Mouse (Mus musculus): Measurements from ENCODE around the gene Apoh. TPM values are rescaled to one million over a fixed set of nuclear protein-coding genes. Genes with fewer than 3 reads are reported as not detected.
A peak's percentile ranks its signal among the peaks of the same experiment; 100 is the strongest.

The Apoh gene
- polyA plus RNA-seq, 1 experiment = 0.25 TPM

DNA sequence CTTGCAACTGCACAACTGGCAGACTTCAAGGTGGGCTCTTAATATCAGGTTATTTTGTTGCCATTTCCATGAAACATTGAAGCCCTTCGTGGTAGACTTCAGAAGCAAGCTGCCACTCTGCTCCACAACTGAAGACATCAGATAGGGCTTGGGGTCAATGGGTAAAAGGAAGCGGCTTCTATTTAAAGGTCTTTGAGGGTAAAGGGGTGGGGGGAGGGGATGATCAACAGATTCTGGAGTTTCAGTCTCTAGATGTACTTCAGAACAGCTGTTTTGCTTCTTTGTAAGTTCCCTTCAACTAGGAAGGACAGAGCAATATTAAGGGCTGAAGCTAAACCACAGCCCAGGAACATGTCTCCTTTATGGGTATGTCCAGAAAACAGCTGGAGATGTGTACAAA, 31.2 kb upstream of the Apoh start:
- H3K4me3 ChIP-seq = no peak overlapping the region
- peaks cover 56% of the 10 kb centered on the region for H3K79me2 ChIP-seq (ENCODE audit: control insufficient read depth, insufficient read depth)
- H3K36me3 ChIP-seq (ENCODE audit: control insufficient read depth, insufficient read depth) = no peaks in the 10 kb centered on the region
- TF ChIP-seq POLR2A (IDR thresholded peaks at IDR 0.05; ENCODE audit: insufficient read length, low read depth) (no peak), TCF12 (IDR thresholded peaks at IDR 0.05; ENCODE audit: insufficient read depth, poor library complexity, severe bottlenecking) (no peak), TCF3 (IDR thresholded peaks at IDR 0.05; ENCODE audit: insufficient read length, low read depth) (no peak), MYOG (IDR thresholded peaks at IDR 0.05; ENCODE audit: control insufficient read depth in 1 of 3, insufficient read depth in 1 of 3, insufficient read length in 2 of 3, low read depth in 2 of 3) (no peak), USF1 (IDR thresholded peaks at IDR 0.05; ENCODE audit: low read depth) (no peak), CEBPB (IDR thresholded peaks at IDR 0.05; ENCODE audit: insufficient read depth, poor library complexity, severe bottlenecking) (no peak), MYOD1 (IDR thresholded peaks at IDR 0.05; ENCODE audit: control insufficient read depth in 1 of 3, insufficient read length in 2 of 3, low read depth in 2 of 3) (no peak), MAX (IDR thresholded peaks at IDR 0.05; ENCODE audit: low read depth) (no peak), POLR2AphosphoS2 (IDR thresholded peaks at IDR 0.05; ENCODE audit: insufficient read length, low read depth) (no peak), SRF (IDR thresholded peaks at IDR 0.05; ENCODE audit: control insufficient read depth, insufficient read length, low read depth) (no peak), E2F4 (IDR thresholded peaks at IDR 0.05; ENCODE audit: insufficient read depth) (no peak), REST (IDR thresholded peaks at IDR 0.05; ENCODE audit: insufficient read depth, insufficient read length) (no peak)
- H3K27me3 ChIP-seq (ENCODE audit: control insufficient read depth, insufficient read depth, insufficient read length) = no peaks in the 10 kb centered on the region
- no peak overlapping the region for H3ac ChIP-seq (ENCODE audit: control insufficient read depth, insufficient read length)
- no peak overlapping the region for H3K4me2 ChIP-seq (ENCODE audit: low read depth)

- Histone ChIP-seq H3K36me3 (ENCODE audit: control insufficient read depth, insufficient read depth) (no peaks in the 10 kb centered on the region), H3K4me3 (no peak overlapping the region), H3K79me2 (ENCODE audit: control insufficient read depth, insufficient read depth) (peaks cover 58% of the 10 kb centered on the region), H3K27me3 (ENCODE audit: control insufficient read depth, insufficient read depth, insufficient read length) (no peaks in the 10 kb centered on the region), H3ac (ENCODE audit: control insufficient read depth, insufficient read length) (no peak overlapping the region), H3K4me2 (ENCODE audit: low read depth) (peak overlapping the region; percentile 25)
- TF ChIP-seq TCF3 (IDR thresholded peaks at IDR 0.05; ENCODE audit: insufficient read length, low read depth) (no peak), E2F4 (IDR thresholded peaks at IDR 0.05; ENCODE audit: insufficient read depth) (no peak)
Measured at GRCm38 (mm10) chr11:108312516-108312915, 30.6 kb upstream of the Apoh start.

- no peak overlapping the region for H3K4me3 ChIP-seq
- no peaks in the 10 kb centered on the region for H3K36me3 ChIP-seq (ENCODE audit: control insufficient read depth, insufficient read depth)
- H3K4me2 ChIP-seq (ENCODE audit: low read depth) = no peak overlapping the region
- peaks cover 56% of the 10 kb centered on the region for H3K79me2 ChIP-seq (ENCODE audit: control insufficient read depth, insufficient read depth)
- no peak overlapping the region for H3ac ChIP-seq (ENCODE audit: control insufficient read depth, insufficient read length)
- TF ChIP-seq REST (IDR thresholded peaks at IDR 0.05; ENCODE audit: insufficient read depth, insufficient read length) (no peak), USF1 (IDR thresholded peaks at IDR 0.05; ENCODE audit: low read depth) (no peak)
- H3K27me3 ChIP-seq (ENCODE audit: control insufficient read depth, insufficient read depth, insufficient read length) = no peaks in the 10 kb centered on the region
Measured at GRCm38 (mm10) chr11:108315736-108316135, 27.4 kb upstream of the Apoh start.

DNA sequence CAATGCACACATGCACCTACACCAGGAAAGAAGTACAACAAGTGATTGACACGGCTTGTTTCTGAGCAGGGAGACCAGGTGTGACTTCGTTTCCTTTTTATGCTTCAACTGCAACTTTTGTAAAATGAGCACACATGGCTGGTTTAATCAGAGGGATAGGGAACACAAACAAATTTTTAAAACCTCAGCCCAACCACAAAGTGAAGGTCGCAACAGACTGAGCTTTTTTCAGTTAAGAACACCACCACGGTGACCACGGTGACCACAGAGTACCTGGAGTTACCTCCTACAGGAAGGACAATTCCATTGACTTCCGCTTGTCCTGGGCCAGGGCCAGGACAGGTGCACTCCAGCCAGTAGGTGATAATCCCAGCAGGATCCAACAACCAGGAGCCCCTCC, 25.3 kb upstream of the Apoh start:
- no peaks in the 10 kb centered on the region for H3K27me3 ChIP-seq (ENCODE audit: control insufficient read depth, insufficient read depth, insufficient read length)
- no peak overlapping the region for H3K4me2 ChIP-seq (ENCODE audit: low read depth)
- H3K79me2 ChIP-seq (ENCODE audit: control insufficient read depth, insufficient read depth) = peaks cover 60% of the 10 kb centered on the region
- TF ChIP-seq POLR2AphosphoS2 (IDR thresholded peaks at IDR 0.05; ENCODE audit: insufficient read length, low read depth) = no peak
- no peak for TF ChIP-seq MAX (IDR thresholded peaks at IDR 0.05; ENCODE audit: low read depth)
- no peak for TF ChIP-seq POLR2A (IDR thresholded peaks at IDR 0.05; ENCODE audit: insufficient read length, low read depth)
- no peak for TF ChIP-seq MYOD1 (IDR thresholded peaks at IDR 0.05; ENCODE audit: control insufficient read depth in 1 of 3, insufficient read length in 2 of 3, low read depth in 2 of 3)
- no peak for TF ChIP-seq USF1 (IDR thresholded peaks at IDR 0.05; ENCODE audit: low read depth)
- no peak for TF ChIP-seq CEBPB (IDR thresholded peaks at IDR 0.05; ENCODE audit: insufficient read depth, poor library complexity, severe bottlenecking)
- no peak for TF ChIP-seq TCF12 (IDR thresholded peaks at IDR 0.05; ENCODE audit: insufficient read depth, poor library complexity, severe bottlenecking)
- no peaks in the 10 kb centered on the region for H3K36me3 ChIP-seq (ENCODE audit: control insufficient read depth, insufficient read depth)
- no peak overlapping the region for H3ac ChIP-seq (ENCODE audit: control insufficient read depth, insufficient read length)
- no peak overlapping the region for H3K4me3 ChIP-seq

DNA sequence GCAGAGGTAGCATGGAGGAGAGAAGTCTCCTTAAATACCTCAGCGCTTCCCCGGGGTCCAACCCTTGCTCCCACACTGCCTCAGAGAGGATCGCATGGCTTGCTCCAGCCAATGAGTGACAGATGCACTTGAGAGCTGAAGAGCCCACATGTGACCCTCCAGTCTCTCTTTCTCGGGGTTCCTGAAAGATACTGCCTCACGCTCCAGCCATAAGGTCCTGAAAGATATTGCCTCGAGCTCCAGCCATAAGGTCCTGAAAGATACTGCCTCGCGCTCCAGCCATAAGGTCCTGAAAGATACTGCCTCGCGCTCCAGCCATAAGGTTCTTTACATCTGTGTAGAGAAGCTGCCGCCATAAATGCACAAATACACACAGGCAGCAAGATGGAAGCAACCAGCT, 24.0 kb upstream of the Apoh start:
- H3K4me3 ChIP-seq = no peak overlapping the region
- H3K36me3 ChIP-seq (ENCODE audit: control insufficient read depth, insufficient read depth) = no peaks in the 10 kb centered on the region
- peaks cover 68% of the 10 kb centered on the region for H3K79me2 ChIP-seq (ENCODE audit: control insufficient read depth, insufficient read depth)
- no peak overlapping the region for H3ac ChIP-seq (ENCODE audit: control insufficient read depth, insufficient read length)
- H3K4me2 ChIP-seq (ENCODE audit: low read depth) = no peak overlapping the region
- H3K27me3 ChIP-seq (ENCODE audit: control insufficient read depth, insufficient read depth, insufficient read length) = no peaks in the 10 kb centered on the region
- TF ChIP-seq MAX (IDR thresholded peaks at IDR 0.05; ENCODE audit: low read depth) (no peak), REST (IDR thresholded peaks at IDR 0.05; ENCODE audit: insufficient read depth, insufficient read length) (no peak)

DNA sequence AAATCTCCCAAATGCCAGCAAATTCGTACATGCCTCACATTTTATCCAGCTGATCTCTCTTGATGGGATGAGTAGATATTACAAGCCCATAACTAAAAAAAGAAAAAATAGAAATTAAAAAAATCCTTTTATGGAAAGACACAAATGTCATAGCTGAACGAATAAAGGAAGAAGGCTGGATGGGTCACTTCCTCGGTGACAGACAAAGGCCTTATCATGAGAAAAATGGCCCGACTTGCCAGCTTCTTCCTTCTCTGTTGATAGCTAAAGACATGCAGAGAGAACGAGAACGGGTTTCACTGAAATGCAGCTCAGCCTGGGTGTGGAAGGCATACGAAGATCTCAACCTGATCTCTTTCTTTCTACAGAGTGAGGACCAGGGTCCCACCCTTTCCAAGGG, 22.6 kb upstream of the Apoh start:
- Histone ChIP-seq H3K4me3 (no peak overlapping the region), H3K4me2 (ENCODE audit: low read depth) (no peak overlapping the region), H3K79me2 (ENCODE audit: control insufficient read depth, insufficient read depth) (peaks cover 78% of the 10 kb centered on the region), H3ac (ENCODE audit: control insufficient read depth, insufficient read length) (no peak overlapping the region), H3K27me3 (ENCODE audit: control insufficient read depth, insufficient read depth, insufficient read length) (no peaks in the 10 kb centered on the region), H3K36me3 (ENCODE audit: control insufficient read depth, insufficient read depth) (no peaks in the 10 kb centered on the region)
- TF ChIP-seq CEBPB (IDR thresholded peaks at IDR 0.05; ENCODE audit: insufficient read depth, poor library complexity, severe bottlenecking) (no peak), TCF3 (IDR thresholded peaks at IDR 0.05; ENCODE audit: insufficient read length, low read depth) (no peak), USF1 (IDR thresholded peaks at IDR 0.05; ENCODE audit: low read depth) (no peak), POLR2A (IDR thresholded peaks at IDR 0.05; ENCODE audit: insufficient read length, low read depth) (no peak), POLR2AphosphoS2 (IDR thresholded peaks at IDR 0.05; ENCODE audit: insufficient read length, low read depth) (no peak), REST (IDR thresholded peaks at IDR 0.05; ENCODE audit: insufficient read depth, insufficient read length) (no peak), E2F4 (IDR thresholded peaks at IDR 0.05; ENCODE audit: insufficient read depth) (no peak), SRF (IDR thresholded peaks at IDR 0.05; ENCODE audit: control insufficient read depth, insufficient read length, low read depth) (no peak), MYOG (IDR thresholded peaks at IDR 0.05; ENCODE audit: control insufficient read depth in 1 of 3, insufficient read depth in 1 of 3, insufficient read length in 2 of 3, low read depth in 2 of 3) (no peak)
